Mouse (Mus musculus) left cerebral cortex, adult 18-20 months (tissue): ENCODE measurements at regions not wholly inside any gene's neighbourhood (a gene's known extent, or its start where the extent isn't known, plus 50 kb on each side); places are given as distances from the start of the nearest gene placed in this dataset.
"Not testable (repeated sequence)": the region's sequence is repeated elsewhere in the genome, so short reads cannot be mapped to it uniquely, and the experiment has no call there.

ENCODE experiments used
- DNase-seq, 2 experiments: peaks; one replicate each; pipeline ENCODE4 v3.0.0; 2021 to 2022; ENCODE audit warnings: low spot score in 2 of 2, mixed read lengths in 1 of 2

GRCm38 (mm10) chr4:79670203-79670891 is 1163.6 kb upstream of the Tyrp1 start:
- peak; percentile 56 to 61 for DNase-seq

DNA sequence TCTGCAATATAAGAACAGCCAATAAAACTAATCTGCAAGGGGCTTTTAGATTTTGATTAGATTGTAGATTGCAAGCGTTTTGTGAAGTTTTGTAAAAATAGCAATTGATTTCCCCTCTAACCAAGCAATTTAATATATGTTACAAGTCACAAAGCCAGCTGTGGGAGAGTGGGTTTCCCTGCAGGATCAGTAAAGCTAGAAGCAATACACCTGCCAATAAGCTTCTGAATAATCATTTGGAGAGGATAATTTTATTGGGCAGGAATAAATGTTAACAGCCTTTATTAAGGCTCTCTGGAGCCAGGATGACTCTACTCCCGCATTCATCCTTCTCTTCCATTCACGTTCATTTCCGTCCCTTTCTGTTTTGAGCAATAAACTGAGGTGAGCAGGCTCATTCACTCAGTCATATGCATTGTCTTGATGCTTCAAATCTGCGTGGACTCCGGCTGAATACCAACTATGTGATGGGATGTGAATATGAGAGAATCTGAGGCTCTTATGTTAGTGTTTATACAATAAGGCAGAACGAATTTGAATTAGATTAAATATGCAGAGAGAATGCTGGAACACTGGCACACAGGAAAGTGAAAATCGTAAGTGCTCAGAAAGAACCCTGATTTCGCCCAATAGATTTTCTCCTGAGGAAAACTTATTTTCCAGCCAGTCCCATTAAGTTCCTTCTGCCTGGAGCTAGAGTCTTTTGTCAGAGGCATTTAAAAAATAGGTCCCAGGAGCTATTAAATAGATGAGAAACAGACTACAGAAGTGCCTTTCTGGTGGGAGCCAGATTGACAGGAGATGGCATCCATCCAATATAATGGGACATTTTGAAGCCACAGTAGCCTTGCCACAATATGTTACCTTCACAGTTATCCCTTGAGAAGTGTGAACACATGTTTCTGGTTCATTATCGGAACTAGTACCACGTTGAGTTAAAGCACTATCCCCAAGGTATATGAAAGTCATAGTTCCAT is 1138.8 kb upstream of the Tyrp1 start:
- no peak for DNase-seq

GRCm38 (mm10) chr4:79720915-79721314 is 1113.0 kb upstream of the Tyrp1 start:
- not testable (repeated sequence) for DNase-seq

GRCm38 (mm10) chr4:79724103-79724502 is 1109.8 kb upstream of the Tyrp1 start:
- no peak for DNase-seq

GRCm38 (mm10) chr4:79740925-79741560 is 1092.9 kb upstream of the Tyrp1 start:
- no peak for DNase-seq
